Mouse (Mus musculus) liver, adult 2 months (tissue): Measurements from ENCODE around the gene Csad.
A peak's percentile ranks its signal among the peaks of the same experiment; 100 is the strongest.

Experiments used
- CTCF ChIP-seq: fragments of 200-500 bp; IDR thresholded peaks from 2 replicates; pipeline ENCODE4 v1.5.1; 2011; ENCODE audit warnings: low read depth, low read length, control low read depth
- POLR2A ChIP-seq: fragments of 200-500 bp; IDR thresholded peaks from 2 replicates; pipeline ENCODE4 v1.6.1; 2011; ENCODE audit warnings: low read length, control low read depth; ENCODE audit not compliant: insufficient read depth; ENCODE audit errors: extremely low read depth

GRCm38 (mm10) chr15:102188883-102189282 is 15.6 kb downstream of the Csad start:
- TF ChIP-seq POLR2A, result no peak
- 0 out of 2 replicates have a peak, but pooled peaks have one; percentile 17 for TF ChIP-seq CTCF
